Mouse (Mus musculus): ENCODE data around the gene Trpc7. TPM values are rescaled to one million over a fixed set of nuclear protein-coding genes. Genes with fewer than 3 reads are reported as not detected.

The Trpc7 gene
- polyA plus RNA-seq, 1 experiment, result not detected

DNA sequence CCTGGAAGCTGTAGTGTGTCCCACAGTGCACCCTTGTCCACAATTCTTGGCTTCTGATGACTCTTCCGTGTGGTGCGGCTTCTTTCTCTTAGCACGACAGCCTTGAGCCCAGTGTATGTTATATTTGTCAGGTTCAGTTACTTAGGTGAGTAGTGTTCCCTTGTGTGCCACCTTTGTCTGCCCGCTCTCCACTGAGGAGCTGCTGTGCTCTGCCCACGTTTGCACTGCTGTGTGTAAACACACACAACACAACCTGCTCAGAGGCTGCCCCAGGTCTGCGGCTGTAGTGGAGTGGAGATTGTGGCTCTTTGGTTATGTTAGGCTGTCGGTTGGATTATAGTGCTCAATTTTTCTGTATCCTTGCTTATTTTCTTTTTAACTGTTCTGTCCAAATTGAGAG, 166.7 kb downstream of the Trpc7 start:
- no peak overlapping the region for H3K27ac ChIP-seq (ENCODE audit: insufficient read depth, low read length)
- H3K9ac ChIP-seq (ENCODE audit: low read depth, poor library complexity, severe bottlenecking), result no peak overlapping the region
- no peaks in the 10 kb centered on the region for H3K4me1 ChIP-seq (ENCODE audit: control insufficient read depth, insufficient read depth, low read length)
- H3K27me3 ChIP-seq (ENCODE audit: control insufficient read depth, insufficient read depth, low read length, poor library complexity, severe bottlenecking), result no peaks in the 10 kb centered on the region
- H3K36me3 ChIP-seq (ENCODE audit: control insufficient read depth, insufficient read depth, low read length, poor library complexity, severe bottlenecking), result peaks cover 7% of the 10 kb centered on the region
- H3K9me3 ChIP-seq (replicated peaks; ENCODE audit: control insufficient read depth, insufficient read depth, low read length, poor library complexity, severe bottlenecking), result no peaks in the 10 kb centered on the region
- no peak for TF ChIP-seq CTCF (IDR thresholded peaks at IDR 0.05; ENCODE audit: low read depth, low read length)
- no peak for TF ChIP-seq POLR2A (IDR thresholded peaks at IDR 0.05; ENCODE audit: insufficient read depth, low read length)
- no peak for TF ChIP-seq EP300 (IDR thresholded peaks at IDR 0.05; ENCODE audit: insufficient read depth, low read depth, low read length)
- no peak overlapping the region for H3K4me3 ChIP-seq (ENCODE audit: low read depth, low read length)

- H3K4me1 ChIP-seq (ENCODE audit: control insufficient read depth, insufficient read depth, low read length), result no peaks in the 10 kb centered on the region
- no peak overlapping the region for H3K9ac ChIP-seq (ENCODE audit: low read depth, poor library complexity, severe bottlenecking)
- peaks cover 7% of the 10 kb centered on the region for H3K36me3 ChIP-seq (ENCODE audit: control insufficient read depth, insufficient read depth, low read length, poor library complexity, severe bottlenecking)
- no peaks in the 10 kb centered on the region for H3K27me3 ChIP-seq (ENCODE audit: control insufficient read depth, insufficient read depth, low read length, poor library complexity, severe bottlenecking)
- peaks cover under 1% of the 10 kb centered on the region; the same call in 1 of the 2 replicates for H3K9me3 ChIP-seq (replicated peaks; ENCODE audit: control insufficient read depth, insufficient read depth, low read length, poor library complexity, severe bottlenecking)
- H3K4me3 ChIP-seq (ENCODE audit: low read depth, low read length), result no peak overlapping the region
- no peak overlapping the region for H3K27ac ChIP-seq (ENCODE audit: insufficient read depth, low read length)
- TF ChIP-seq POLR2A (IDR thresholded peaks at IDR 0.05; ENCODE audit: insufficient read depth, low read length) (no peak), CTCF (IDR thresholded peaks at IDR 0.05; ENCODE audit: low read depth, low read length) (no peak), EP300 (IDR thresholded peaks at IDR 0.05; ENCODE audit: insufficient read depth, low read depth, low read length) (no peak)
Observed at GRCm38 (mm10) chr13:56726551-56726950, 169.2 kb downstream of the Trpc7 start.

Other genes with a start within 250 kb of the Trpc7 start
- 27.1 and 34.2 TPM in 2 replicates for gene Smad5, start 193.0 kb downstream of the Trpc7 start, polyA plus RNA-seq (2011; ENCODE audit: insufficient read depth, insufficient read length, low read depth, missing spikeins)
- gene Gm45623, start 142.2 kb downstream of the Trpc7 start, polyA plus RNA-seq (2011; ENCODE audit: insufficient read depth, insufficient read length, low read depth, missing spikeins), result not detected in 2 replicates